Mouse (Mus musculus) neutrophil, adult 5-6 weeks (primary cell): ENCODE data around the gene Eef1akmt3. TPM values are rescaled to one million over a fixed set of nuclear protein-coding genes. Genes with fewer than 3 reads are reported as not detected.
A peak's percentile ranks its signal among the peaks of the same experiment; 100 is the strongest.

Experiments
- ATAC-seq: fragments of 151-379, 151-347 bp; 2 replicates; pipeline ENCODE4 v1.8.0; 2017; ENCODE audit warnings: mild to moderate bottlenecking, moderate TSS enrichment; ENCODE audit not compliant: insufficient number of reproducible peaks, poor library complexity, low FRiP score, severe bottlenecking; ENCODE audit errors: extremely low read depth
- total RNA-seq: library from RNA; stranded (forward); fragments of 200-1000 nt; gene quantifications from 2 replicates; pipeline ENCODE4 v1.2.3, GENCODE M21; 2017

The Eef1akmt3 gene
- total RNA-seq, 1 experiment from 2014 or later: 0.23 TPM

GRCm38 (mm10) chr10:127030336-127031296 is 10.7 kb downstream of the Eef1akmt3 start, which contains the start of gene Tsfm:
Tsfm (minus strand) TSS chr10:127030840.
- ATAC-seq: peak; percentile 95

GRCm38 (mm10) chr10:127018422-127018821 is 22.9 kb downstream of the Eef1akmt3 start:
- ATAC-seq: no peak

- ATAC-seq: no peak
These were observed 24.2 kb downstream of the Eef1akmt3 start for GRCm38 (mm10) chr10:127017071-127017470.

- no peak for ATAC-seq
These were observed 24.8 kb downstream of the Eef1akmt3 start for GRCm38 (mm10) chr10:127016488-127016887.

GRCm38 (mm10) chr10:127003806-127004205 is 37.5 kb downstream of the Eef1akmt3 start:
- ATAC-seq: no peak

GRCm38 (mm10) chr10:127003334-127003733 is 38.0 kb downstream of the Eef1akmt3 start:
- no peak for ATAC-seq

GRCm38 (mm10) chr10:127002765-127003164 is 38.5 kb downstream of the Eef1akmt3 start:
- no peak for ATAC-seq

- ATAC-seq: no peak
These were observed 39.3 kb downstream of the Eef1akmt3 start for GRCm38 (mm10) chr10:127002056-127002455.

- no peak for ATAC-seq
These were observed 40.0 kb downstream of the Eef1akmt3 start for GRCm38 (mm10) chr10:127001297-127001696.

- no peak for ATAC-seq
These were observed 40.8 kb downstream of the Eef1akmt3 start, which contains the start of gene Avil for GRCm38 (mm10) chr10:127000529-127000928. Avil (plus strand) TSS chr10:127000709.

- ATAC-seq: no peak
These were observed 43.8 kb downstream of the Eef1akmt3 start for GRCm38 (mm10) chr10:126997340-126998113.

- ATAC-seq: 0 out of 2 replicates have a peak, but pooled peaks have one; percentile 15
These were observed 47.7 kb downstream of the Eef1akmt3 start for GRCm38 (mm10) chr10:126993621-126994020.

GRCm38 (mm10) chr10:126991676-126992075 is 49.6 kb downstream of the Eef1akmt3 start:
- ATAC-seq: no peak

GRCm38 (mm10) chr10:126990313-126991056 is 50.8 kb downstream of the Eef1akmt3 start:
- ATAC-seq: peak; percentile 68

GRCm38 (mm10) chr10:126988513-126989165 is 52.7 kb downstream of the Eef1akmt3 start:
- ATAC-seq: no peak

GRCm38 (mm10) chr10:126987183-126988118 is 53.9 kb downstream of the Eef1akmt3 start:
- no peak for ATAC-seq

GRCm38 (mm10) chr10:126986541-126986961 is 54.8 kb downstream of the Eef1akmt3 start:
- ATAC-seq: no peak
